Mouse (Mus musculus): ENCODE results near the gene Fdx1. TPM values are rescaled to one million over a fixed set of nuclear protein-coding genes. Genes with fewer than 3 reads are reported as not detected.

The Fdx1 gene
- polyA plus RNA-seq, 3 experiments from 2014 or later: 3.6 to 13.9 (median 11.5) TPM

Other genes starting within 250 kb of the Fdx1 start
- 1 to 10 TPM in 1 of 3 experiments, under 1 TPM in 1, not detected in 1; 0.99 to 1.4 TPM for gene Arhgap20, start 198.2 kb downstream of the Fdx1 start, polyA plus RNA-seq (2017; shearing (Covaris generic))
- 10 to 100 TPM; 45.1 to 71.9 (median 50.0) TPM for gene Rdx, start 83.6 kb upstream of the Fdx1 start, polyA plus RNA-seq (2017; shearing (Covaris generic))
- gene Zc3h12c, start 205.0 kb upstream of the Fdx1 start, polyA plus RNA-seq (2017; shearing (Covaris generic)): 1 to 10 TPM; 1.0 to 2.6 (median 1.8) TPM

Data from inflammation-experienced regulatory T-cells, adult 6 months (primary cell).